Mouse (Mus musculus) liver, embryonic 14.5 days (tissue): ENCODE measurements around the gene Gm20219. TPM values are rescaled to one million over a fixed set of nuclear protein-coding genes. Genes with fewer than 3 reads are reported as not detected.

Source experiments
- ATAC-seq: fragments of 200-750 bp; cut with Nextera tagmentation; 2 replicates; pipeline ENCODE4 v1.8.0; 2017; ENCODE audit warnings: moderate number of reproducible peaks, mild to moderate bottlenecking, moderate library complexity; ENCODE audit not compliant: insufficient read depth
- DNase-seq, 3 experiments: peaks; one replicate each; pipeline ENCODE4 v3.0.0-alpha.2; 2012 to 2013; ENCODE audit warnings: low read depth in 3 of 3, low spot score in 3 of 3
- H3K27ac ChIP-seq: fragments of 300-500 bp; sonication (generic); 2 replicates; pipeline ENCODE4 v1.5.1; 2014; ENCODE audit warnings: moderate library complexity, mild to moderate bottlenecking, control low read depth, inconsistent platforms
- H3K27me3 ChIP-seq: fragments of 300-500 bp; sonication (generic); 2 replicates; pipeline ENCODE4 v1.6.1; 2014; ENCODE audit warnings: mild to moderate bottlenecking, low read length, moderate library complexity; ENCODE audit not compliant: control insufficient read depth, insufficient read depth
- H3K36me3 ChIP-seq: fragments of 300-500 bp; sonication (generic); replicated peaks from 2 replicates; pipeline ENCODE4 v1.6.1; 2014; ENCODE audit warnings: low read depth; ENCODE audit not compliant: control insufficient read depth, insufficient read depth
- H3K4me1 ChIP-seq, 2 experiments: fragments of 200-500 bp in 1 of 2; fragments of 300-500 bp in 1 of 2; sonication (generic) in 1 of 2; replicated peaks; 2 replicates each; pipeline ENCODE4 v1.6.1; 2012 to 2014; ENCODE audit warnings: antibody characterized with exemption in 1 of 2, inconsistent platforms in 1 of 2, low read length in 1 of 2; ENCODE audit not compliant: control insufficient read depth in 2 of 2, insufficient read depth in 2 of 2
- H3K4me2 ChIP-seq: fragments of 300-500 bp; sonication (generic); 2 replicates; pipeline ENCODE4 v1.6.1; 2014; ENCODE audit warnings: low read depth, mild to moderate bottlenecking, control low read depth, moderate library complexity
- H3K4me3 ChIP-seq, 2 experiments: fragments of 200-500 bp in 1 of 2; fragments of 300-500 bp in 1 of 2; sonication (generic) in 1 of 2; 2 replicates each; pipeline ENCODE4 v1.5.1; 2012 to 2014; ENCODE audit warnings: low read depth in 2 of 2, low read length in 2 of 2, mild to moderate bottlenecking in 2 of 2, control low read depth in 1 of 2, inconsistent platforms in 1 of 2, moderate library complexity in 1 of 2; ENCODE audit not compliant: insufficient read depth in 1 of 2
- H3K9ac ChIP-seq: fragments of 300-500 bp; sonication (generic); replicated peaks from 2 replicates; pipeline ENCODE4 v1.6.1; 2014; ENCODE audit warnings: mild to moderate bottlenecking, control low read depth, moderate library complexity
- H3K9me3 ChIP-seq: fragments of 300-500 bp; sonication (generic); 2 replicates; pipeline ENCODE4 v1.6.1; 2016; ENCODE audit warnings: low read length, mixed read lengths; ENCODE audit not compliant: control insufficient read depth
- CTCF ChIP-seq: IDR thresholded peaks from 2 replicates; pipeline ENCODE4 v1.5.1; 2016; ENCODE audit warnings: antibody characterized with exemption, low read depth, control low read depth
- EP300 ChIP-seq: IDR thresholded peaks from 2 replicates; pipeline ENCODE4 v1.6.1; 2016; ENCODE audit warnings: antibody characterized with exemption, low read depth
- WGBS: fragments of 180-500 bp; shearing (Covaris S2); extraction: QIAGEN DNeasy Blood & Tissue Kit; methylation state at CpG from one replicate; pipeline ENCODE4 v1.1.7; 2014; ENCODE audit not compliant: insufficient replicate concordance; 5-methylcytosine and 5-hydroxymethylcytosine counted together
- polyA plus RNA-seq, 2 experiments: library from polyadenylated mRNA; depleted of rRNA in 1 of 2; stranded (reverse) in 1 of 2; unstranded in 1 of 2; fragments of >200 nt; fragmentation: Nextera tagmentation in 1 of 2; extraction: Ambion mirVana in 1 of 2; gene quantifications; 2 replicates each; pipeline versions ENCODE4 v1.2.1 to v1.2.3; 2012 to 2014

Gm20219 gene
- polyA plus RNA-seq, 2 experiments, result 0.22 TPM; not detected in 1

DNA sequence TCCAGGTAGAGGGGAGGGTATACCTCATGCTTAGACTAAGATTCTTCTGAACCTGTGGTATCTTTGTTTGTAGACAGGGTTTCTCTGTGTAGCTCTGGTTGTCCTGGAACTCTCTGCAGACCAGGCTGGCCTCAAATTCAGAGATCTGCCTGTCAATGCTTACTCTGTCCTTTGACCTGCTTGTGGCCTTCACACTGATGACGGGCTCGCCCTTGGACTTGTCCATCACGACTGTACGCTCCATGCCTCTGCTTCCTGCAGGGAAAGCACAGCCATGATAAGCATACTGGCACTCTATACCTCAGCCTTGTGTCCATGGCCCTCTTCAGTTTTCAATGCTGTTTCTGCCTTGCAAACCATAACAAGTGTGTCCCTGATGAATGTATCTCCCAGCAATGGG is 13.2 kb upstream of the Gm20219 start:
- peaks cover 99% of the 10 kb centered on the region for H3K36me3 ChIP-seq
- TF ChIP-seq EP300 (no peak), CTCF (no peak)
- no peak overlapping the region for H3K4me2 ChIP-seq
- no peak overlapping the region for H3K9ac ChIP-seq
- no peak overlapping the region for H3K27ac ChIP-seq
- ATAC-seq, result no peak
- no peaks in the 10 kb centered on the region for H3K27me3 ChIP-seq
- WGBS, result 82% methylated on average over 4 of the region's 4 CpGs
- no peaks in the 10 kb centered on the region for H3K9me3 ChIP-seq
- H3K4me1 ChIP-seq, result no peaks in the 10 kb centered on the region
- H3K4me3 ChIP-seq, result no peak overlapping the region
- no peak for DNase-seq

DNA sequence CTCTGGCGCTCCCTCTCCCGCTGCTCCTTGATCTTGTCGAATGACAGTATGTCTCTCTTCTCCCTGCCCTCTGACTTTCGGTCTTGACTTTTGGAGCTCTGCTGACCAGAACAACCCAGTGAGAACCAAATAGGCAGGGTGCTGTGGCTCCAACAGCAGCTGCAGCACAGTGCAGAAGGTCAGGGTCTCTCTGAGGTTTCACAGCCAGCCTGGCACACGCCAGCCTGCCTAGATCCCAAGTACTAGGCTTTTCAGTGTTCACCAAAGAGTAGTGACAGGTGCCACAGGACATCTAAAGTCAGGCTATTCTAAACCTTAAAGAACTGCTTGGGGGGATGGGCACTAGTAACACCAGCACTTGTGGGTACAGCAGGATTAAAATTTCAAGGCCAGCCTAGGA is 12.7 kb upstream of the Gm20219 start:
- TF ChIP-seq CTCF (no peak), EP300 (no peak)
- Histone ChIP-seq H3K9me3 (no peaks in the 10 kb centered on the region), H3K4me2 (no peak overlapping the region), H3K9ac (no peak overlapping the region), H3K4me3 (no peak overlapping the region), H3K27ac (no peak overlapping the region), H3K27me3 (no peaks in the 10 kb centered on the region), H3K36me3 (peaks cover 99% of the 10 kb centered on the region), H3K4me1 (no peaks in the 10 kb centered on the region)
- 89% methylated on average over 5 of the region's 5 CpGs for WGBS
- DNase-seq (no peak), ATAC-seq (no peak)

DNA sequence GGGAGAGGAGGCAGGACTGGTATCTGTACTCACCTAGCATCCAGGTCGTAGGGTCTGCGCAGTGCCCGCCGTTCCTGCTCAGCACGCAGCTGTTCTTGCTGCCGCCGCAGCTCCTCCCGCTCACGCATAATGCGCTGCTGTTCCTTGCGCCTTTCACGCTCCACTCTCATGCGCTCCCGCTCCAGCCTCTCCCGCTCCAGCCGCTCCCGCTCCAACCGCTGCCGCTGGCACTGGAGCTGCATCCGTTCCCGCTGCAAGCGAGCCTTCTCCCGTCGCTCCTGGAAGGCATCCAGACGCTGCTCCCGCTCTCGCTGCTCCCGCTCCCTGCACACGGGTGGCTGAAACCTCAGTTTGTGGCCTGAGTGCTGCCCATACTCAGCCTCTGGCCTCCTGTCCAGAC is 12.1 kb upstream of the Gm20219 start:
- H3K4me3 ChIP-seq, result no peak overlapping the region
- H3K9me3 ChIP-seq, result no peaks in the 10 kb centered on the region
- 95% methylated on average over 29 of the region's 29 CpGs for WGBS
- peaks cover 99% of the 10 kb centered on the region for H3K36me3 ChIP-seq
- ATAC-seq, result no peak
- no peaks in the 10 kb centered on the region for H3K27me3 ChIP-seq
- no peaks in the 10 kb centered on the region for H3K4me1 ChIP-seq
- no peak for DNase-seq
- no peak overlapping the region for H3K4me2 ChIP-seq
- TF ChIP-seq CTCF, result no peak
- no peak for TF ChIP-seq EP300
- H3K27ac ChIP-seq, result no peak overlapping the region
- no peak overlapping the region for H3K9ac ChIP-seq

GRCm38 (mm10) chr17:56561866-56562265 is 7.7 kb upstream of the Gm20219 start:
- DNase-seq (no peak), ATAC-seq (no peak)
- Histone ChIP-seq H3K36me3 (peaks cover 62% of the 10 kb centered on the region), H3K4me2 (no peak overlapping the region), H3K27ac (no peak overlapping the region), H3K4me1 (no peaks in the 10 kb centered on the region), H3K9me3 (no peaks in the 10 kb centered on the region), H3K9ac (no peak overlapping the region), H3K4me3 (no peak overlapping the region), H3K27me3 (no peaks in the 10 kb centered on the region)
- WGBS, result 76% methylated on average over 2 of the region's 2 CpGs
- TF ChIP-seq CTCF (no peak), EP300 (no peak)

GRCm38 (mm10) chr17:56560131-56560530 is 5.9 kb upstream of the Gm20219 start:
- ATAC-seq, result no peak
- Histone ChIP-seq H3K4me2 (no peak overlapping the region), H3K9ac (no peak overlapping the region), H3K36me3 (peaks cover 45% of the 10 kb centered on the region), H3K9me3 (no peaks in the 10 kb centered on the region), H3K4me1 (no peaks in the 10 kb centered on the region), H3K27me3 (no peaks in the 10 kb centered on the region), H3K27ac (no peak overlapping the region), H3K4me3 (no peak overlapping the region)
- TF ChIP-seq CTCF (no peak), EP300 (no peak)
- 34% methylated on average over 1 of the region's 1 CpGs for WGBS
- no peak for DNase-seq

DNA sequence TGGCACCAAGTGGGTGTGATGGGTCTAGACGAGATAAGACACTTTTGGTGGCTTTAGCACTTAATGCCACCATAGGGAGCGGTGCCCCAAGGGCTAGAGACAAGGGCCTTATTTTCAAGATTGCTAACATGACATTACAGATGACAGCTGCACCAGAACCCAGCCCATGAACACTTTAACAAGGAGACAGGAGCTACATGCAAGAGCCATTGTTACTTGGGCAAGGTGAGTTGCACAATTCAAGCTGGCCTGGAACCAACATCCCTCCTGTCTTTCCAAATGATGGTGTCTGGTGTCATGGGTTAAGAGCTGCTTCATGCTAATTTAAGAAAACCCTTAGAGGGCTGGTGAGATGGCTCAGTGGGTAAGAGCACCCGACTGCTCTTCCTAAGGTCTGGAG is 5.2 kb upstream of the Gm20219 start:
- Histone ChIP-seq H3K9me3 (no peaks in the 10 kb centered on the region), H3K9ac (no peak overlapping the region), H3K36me3 (peaks cover 37% of the 10 kb centered on the region), H3K27ac (no peak overlapping the region), H3K4me3 (no peak overlapping the region), H3K4me1 (no peaks in the 10 kb centered on the region), H3K4me2 (no peak overlapping the region), H3K27me3 (no peaks in the 10 kb centered on the region)
- DNase-seq (no peak), ATAC-seq (no peak)
- 55% methylated on average over 3 of the region's 3 CpGs for WGBS
- TF ChIP-seq EP300 (no peak), CTCF (no peak)
